Mouse (Mus musculus) neural tube, embryonic 10.5 days (tissue): ENCODE results near the gene Ddr1.

ENCODE experiments used
- DNase-seq: peaks from one replicate; pipeline ENCODE4 v3.0.0-alpha.2; 2017; ENCODE audit warnings: low spot score; ENCODE audit errors: extremely low spot score

Ddr1 gene

DNA sequence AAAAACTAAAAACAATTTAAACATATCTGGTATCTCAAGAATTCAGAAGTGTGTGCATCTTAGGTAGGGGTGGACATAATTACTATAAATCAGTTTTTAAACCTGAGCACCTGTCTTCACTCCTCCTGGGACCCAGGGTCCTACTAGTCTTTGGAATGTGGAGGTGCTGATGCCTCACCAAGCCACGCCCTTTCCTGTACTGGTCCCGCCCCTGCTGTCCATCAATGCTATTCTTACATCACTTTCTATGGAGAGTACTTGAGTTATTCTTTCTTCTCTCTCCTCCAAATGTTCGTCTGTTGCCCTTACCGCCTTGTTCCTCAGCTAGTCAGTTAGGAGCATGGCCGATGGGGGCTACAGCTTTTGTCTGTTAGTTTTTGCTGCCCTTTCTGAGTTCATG is 68.1 kb downstream of the Ddr1 start:
- no peak for DNase-seq

DNA sequence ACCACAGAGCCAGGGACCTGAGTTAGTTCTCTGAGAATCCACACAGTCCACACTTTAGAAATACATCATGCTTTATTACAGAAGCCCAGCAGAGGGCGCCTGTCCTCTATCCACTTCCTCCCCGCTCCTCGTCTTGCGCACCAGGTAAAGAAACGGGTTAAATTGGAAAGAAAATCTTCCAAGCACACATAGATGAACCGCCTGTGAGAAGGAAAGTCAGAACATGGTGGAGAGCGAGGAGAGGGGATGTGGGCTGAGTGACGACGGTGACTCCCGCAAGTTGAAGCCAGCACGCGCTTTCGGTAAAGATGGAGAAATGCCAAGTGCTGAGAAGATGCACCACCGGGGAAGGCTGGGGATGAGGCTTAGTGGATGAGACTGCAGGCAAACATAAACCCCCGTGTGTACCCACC is 68.7 kb downstream of the Ddr1 start:
- peak; percentile 74 for DNase-seq

- DNase-seq, result no peak
Measured at GRCm38 (mm10) chr17:35635202-35635601, 69.2 kb downstream of the Ddr1 start.

- no peak for DNase-seq
Measured at GRCm38 (mm10) chr17:35633992-35634391, 70.4 kb downstream of the Ddr1 start.
